Mouse (Mus musculus) heart, embryonic 14.5 days (tissue): ENCODE results near the gene Mrtfb. TPM values are rescaled to one million over a fixed set of nuclear protein-coding genes. Genes with fewer than 3 reads are reported as not detected.

Experiments
- ATAC-seq: fragments of 200-750 bp; cut with Nextera tagmentation; 2 replicates; pipeline ENCODE4 v1.8.0; 2017; ENCODE audit warnings: low read depth, moderate TSS enrichment; ENCODE audit not compliant: insufficient number of reproducible peaks, insufficient read depth, low FRiP score
- H3K27ac ChIP-seq, 2 experiments: fragments of 200-500 bp in 1 of 2; fragments of 300-500 bp in 1 of 2; sonication (generic) in 1 of 2; replicated peaks in 1 of 2; 2 replicates each; pipeline ENCODE4 v1.5.1; 2012 to 2014; ENCODE audit warnings: low read depth in 2 of 2, low read length in 2 of 2, control low read depth in 1 of 2, mild to moderate bottlenecking in 1 of 2, mixed read lengths in 1 of 2; ENCODE audit not compliant: control insufficient read depth in 1 of 2, insufficient read depth in 1 of 2
- H3K27me3 ChIP-seq: fragments of 300-500 bp; sonication (generic); 2 replicates; pipeline ENCODE4 v1.6.1; 2014; ENCODE audit warnings: mild to moderate bottlenecking, low read length, control low read depth; ENCODE audit not compliant: control insufficient read depth, insufficient read depth
- H3K36me3 ChIP-seq: fragments of 300-500 bp; sonication (generic); 2 replicates; pipeline ENCODE4 v1.6.1; 2014; ENCODE audit warnings: mild to moderate bottlenecking, control low read depth, low read length, mixed read lengths; ENCODE audit not compliant: control insufficient read depth, insufficient read depth
- H3K4me1 ChIP-seq, 2 experiments: fragments of 200-500 bp in 1 of 2; fragments of 300-500 bp in 1 of 2; sonication (generic) in 1 of 2; 2 replicates each; pipeline ENCODE4 v1.6.1; 2012 to 2014; ENCODE audit warnings: low read length in 2 of 2, control low read depth in 1 of 2, mixed read lengths in 1 of 2; ENCODE audit not compliant: control insufficient read depth in 2 of 2, insufficient read depth in 2 of 2
- H3K4me2 ChIP-seq: fragments of 300-500 bp; sonication (generic); 2 replicates; pipeline ENCODE4 v1.6.1; 2014; ENCODE audit warnings: mild to moderate bottlenecking, low read length
- H3K4me3 ChIP-seq, 2 experiments: fragments of 200-500 bp in 1 of 2; fragments of 300-500 bp in 1 of 2; sonication (generic) in 1 of 2; 2 replicates each; pipeline ENCODE4 v1.5.1; 2012 to 2014; ENCODE audit warnings: low read length in 2 of 2, mild to moderate bottlenecking in 2 of 2, control low read depth in 1 of 2, low read depth in 1 of 2, moderate library complexity in 1 of 2; ENCODE audit not compliant: control insufficient read depth in 1 of 2, insufficient read depth in 1 of 2
- H3K9ac ChIP-seq: fragments of 300-500 bp; sonication (generic); 2 replicates; pipeline ENCODE4 v1.6.1; 2014; ENCODE audit warnings: mild to moderate bottlenecking, low read length
- H3K9me3 ChIP-seq: fragments of 300-500 bp; sonication (generic); 2 replicates; pipeline ENCODE4 v1.6.1; 2016; ENCODE audit warnings: low read length, control low read depth; ENCODE audit not compliant: control insufficient read depth
- WGBS: fragments of 180-500 bp; shearing (Covaris S2); extraction: QIAGEN DNeasy Blood & Tissue Kit; methylation state at CpG from one replicate; pipeline ENCODE4 v1.1.7; 2014; 5-methylcytosine and 5-hydroxymethylcytosine counted together
- polyA plus RNA-seq: library from polyadenylated mRNA; unstranded; fragments of >200 nt; fragmentation: Nextera tagmentation; extraction: Ambion mirVana; gene quantifications from 2 replicates; pipeline ENCODE4 v1.2.1, GENCODE M21; 2014

Gene Mrtfb
- polyA plus RNA-seq, 1 experiment from 2014 or later, result 20.9 TPM

DNA sequence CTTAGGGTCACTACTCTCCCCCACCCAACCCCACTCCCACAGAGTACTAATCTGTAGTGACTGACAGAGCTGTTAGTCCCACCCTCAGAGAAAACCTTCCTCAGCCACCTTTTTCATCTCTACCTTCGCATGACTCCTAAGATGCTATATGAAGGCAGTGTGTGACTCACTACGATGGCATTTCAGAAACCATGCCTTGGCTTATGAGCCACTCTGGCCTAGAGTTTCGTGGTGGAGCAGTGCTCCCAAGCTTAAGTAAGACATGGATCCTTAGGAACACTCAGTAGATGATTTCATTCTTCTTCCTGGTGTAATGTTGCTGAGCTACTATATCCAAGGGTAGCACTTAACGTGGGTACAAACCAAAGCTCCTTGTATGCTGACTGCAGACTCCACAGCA, 94.4 kb downstream of the Mrtfb start:
- H3K9me3 ChIP-seq, result no peaks in the 10 kb centered on the region
- WGBS, result 69% methylated on average over 4 of the region's 4 CpGs
- no peaks in the 10 kb centered on the region for H3K27me3 ChIP-seq
- ATAC-seq, result no peak
- H3K4me2 ChIP-seq, result no peak overlapping the region
- H3K4me3 ChIP-seq, result no peak overlapping the region
- peaks cover 7 to 10% of the 10 kb centered on the region in 2 experiments for H3K4me1 ChIP-seq
- no peaks in the 10 kb centered on the region for H3K36me3 ChIP-seq
- no peak overlapping the region for H3K27ac ChIP-seq
- no peak overlapping the region for H3K9ac ChIP-seq

DNA sequence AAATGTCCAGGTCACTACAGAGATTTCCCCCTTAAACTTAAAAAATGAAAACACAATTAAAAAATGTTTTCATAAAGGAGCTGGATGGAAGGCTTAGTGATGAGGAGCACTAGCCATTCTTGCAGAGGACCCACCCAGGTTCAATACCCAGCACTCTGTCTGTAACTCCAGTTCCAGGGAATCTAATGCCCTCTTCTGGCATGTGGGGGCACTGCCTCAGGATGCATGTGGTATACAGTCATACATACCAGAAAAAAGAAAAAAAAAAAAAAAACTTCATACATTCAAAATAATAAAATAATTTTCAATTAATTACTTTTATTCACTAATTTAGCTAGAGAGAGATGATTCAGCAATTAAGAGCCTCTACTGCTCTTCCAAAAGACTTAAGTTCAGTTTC, 95.0 kb downstream of the Mrtfb start:
- H3K4me2 ChIP-seq, result no peak overlapping the region
- no peak for ATAC-seq
- peaks cover 7 to 13% of the 10 kb centered on the region in 2 experiments for H3K4me1 ChIP-seq
- no peaks in the 10 kb centered on the region for H3K36me3 ChIP-seq
- H3K4me3 ChIP-seq, result no peak overlapping the region
- H3K9me3 ChIP-seq, result no peaks in the 10 kb centered on the region
- no peaks in the 10 kb centered on the region for H3K27me3 ChIP-seq
- no peak overlapping the region for H3K9ac ChIP-seq
- no peak overlapping the region for H3K27ac ChIP-seq

DNA sequence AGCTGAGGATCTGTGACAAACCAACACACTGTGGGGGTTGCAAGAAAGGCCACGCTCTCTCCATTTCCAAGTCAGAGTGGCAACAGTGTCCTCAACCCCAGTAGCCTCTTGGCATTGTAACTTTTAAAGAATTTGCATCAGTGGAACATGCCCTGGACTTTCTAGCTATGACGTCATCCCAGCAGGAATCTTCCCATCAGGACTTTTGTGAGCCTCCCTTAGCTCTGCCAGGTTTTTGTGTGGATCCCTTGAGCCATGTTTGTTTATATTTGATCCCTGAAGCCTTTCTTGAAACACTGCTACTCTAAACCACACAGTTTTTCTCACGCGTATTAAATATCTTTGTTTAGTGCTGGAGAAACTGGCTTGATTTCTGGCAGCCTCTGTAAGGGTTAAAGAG, 97.6 kb downstream of the Mrtfb start:
- H3K9me3 ChIP-seq, result no peaks in the 10 kb centered on the region
- H3K4me2 ChIP-seq, result no peak overlapping the region
- H3K9ac ChIP-seq, result no peak overlapping the region
- no peaks in the 10 kb centered on the region for H3K36me3 ChIP-seq
- no peak overlapping the region for H3K27ac ChIP-seq
- ATAC-seq, result no peak
- peaks cover 14 to 39% of the 10 kb centered on the region in 2 experiments for H3K4me1 ChIP-seq
- no peak overlapping the region for H3K4me3 ChIP-seq
- H3K27me3 ChIP-seq, result no peaks in the 10 kb centered on the region
- WGBS, result 62% methylated on average over 4 of the region's 4 CpGs

DNA sequence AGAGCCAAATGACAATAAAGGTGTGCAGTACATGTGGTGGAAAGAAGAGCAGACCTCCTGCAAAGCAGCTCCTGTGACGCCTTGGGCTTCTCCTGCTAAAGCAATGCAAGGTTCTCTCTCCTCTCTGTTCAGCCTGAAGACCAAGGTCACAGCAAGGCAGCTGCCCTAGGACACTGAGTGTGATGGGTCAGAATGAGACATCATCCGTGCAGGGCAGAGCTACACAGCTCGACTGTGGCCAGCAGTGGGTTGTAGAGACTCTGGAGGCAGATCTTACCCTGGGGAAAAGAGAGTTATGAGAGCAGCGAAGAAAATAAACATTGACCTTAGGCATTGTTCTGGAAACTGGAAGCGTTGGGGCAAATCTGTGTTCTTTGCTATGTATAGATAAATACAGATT, 98.2 kb downstream of the Mrtfb start:
- no peak overlapping the region for H3K4me3 ChIP-seq
- H3K36me3 ChIP-seq, result no peaks in the 10 kb centered on the region
- H3K4me1 ChIP-seq, result peaks cover 17 to 44% of the 10 kb centered on the region in 2 experiments
- WGBS, result 71% methylated on average over 5 of the region's 5 CpGs
- H3K9me3 ChIP-seq, result no peaks in the 10 kb centered on the region
- no peak for ATAC-seq
- no peaks in the 10 kb centered on the region for H3K27me3 ChIP-seq
- no peak overlapping the region for H3K9ac ChIP-seq
- no peak overlapping the region for H3K27ac ChIP-seq
- no peak overlapping the region for H3K4me2 ChIP-seq

DNA sequence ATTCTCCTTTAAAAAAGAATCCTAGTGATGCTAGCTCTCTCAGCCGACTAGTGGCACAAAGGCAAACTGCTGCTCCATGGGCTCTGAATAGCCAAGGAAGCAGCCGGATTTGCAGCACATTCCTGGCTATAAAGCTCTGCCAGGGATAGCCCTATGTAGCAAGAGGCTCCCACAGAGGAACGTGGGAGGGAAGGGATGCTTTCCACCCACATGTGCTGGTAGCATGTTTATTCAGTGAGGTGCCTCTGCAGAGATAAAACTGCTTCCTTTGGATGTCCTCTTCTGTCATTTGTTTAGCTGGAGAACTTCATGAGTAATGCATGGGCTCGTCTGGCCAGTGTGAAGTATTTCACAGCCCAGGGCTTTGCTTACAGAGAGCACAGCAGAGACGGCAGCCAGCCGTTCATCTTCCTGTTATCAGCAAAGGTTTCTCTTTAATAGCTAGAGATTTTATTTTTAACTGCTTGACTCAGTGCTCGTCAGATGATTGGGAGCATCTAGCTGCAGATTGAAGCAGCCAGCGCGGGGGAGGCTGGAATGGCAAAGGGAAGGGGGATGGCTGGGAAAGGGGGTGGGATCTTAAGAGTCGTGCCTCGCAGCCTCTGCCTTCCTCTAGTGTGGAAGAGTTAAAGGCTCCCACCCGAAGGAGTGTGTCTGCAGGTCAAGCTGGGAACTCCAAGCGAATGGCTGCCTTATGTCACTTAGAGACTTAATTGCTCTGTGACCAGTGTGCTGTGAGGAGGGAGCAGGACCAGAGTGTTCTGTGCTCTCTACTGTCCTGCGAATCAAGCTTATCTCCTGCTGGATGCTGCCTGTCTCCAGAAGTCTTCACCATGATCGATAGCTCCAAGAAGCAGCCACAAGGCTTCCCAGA, 101.8 kb downstream of the Mrtfb start:
- H3K4me1 ChIP-seq, result peaks cover 16 to 57% of the 10 kb centered on the region in 2 experiments
- ATAC-seq, result peak; percentile 65; the same call in 1 of the 2 replicates
- H3K9ac ChIP-seq, result peak overlapping the region; percentile 2
- H3K4me2 ChIP-seq, result peak overlapping the region; percentile 75
- no peaks in the 10 kb centered on the region for H3K36me3 ChIP-seq
- H3K27me3 ChIP-seq, result no peaks in the 10 kb centered on the region
- peak overlapping the region; percentile 86 to 87 for H3K27ac ChIP-seq
- WGBS, result 1% methylated on average over 15 of the region's 15 CpGs
- H3K4me3 ChIP-seq, result peak overlapping the region; percentile 32 to 34
- H3K9me3 ChIP-seq, result no peaks in the 10 kb centered on the region

DNA sequence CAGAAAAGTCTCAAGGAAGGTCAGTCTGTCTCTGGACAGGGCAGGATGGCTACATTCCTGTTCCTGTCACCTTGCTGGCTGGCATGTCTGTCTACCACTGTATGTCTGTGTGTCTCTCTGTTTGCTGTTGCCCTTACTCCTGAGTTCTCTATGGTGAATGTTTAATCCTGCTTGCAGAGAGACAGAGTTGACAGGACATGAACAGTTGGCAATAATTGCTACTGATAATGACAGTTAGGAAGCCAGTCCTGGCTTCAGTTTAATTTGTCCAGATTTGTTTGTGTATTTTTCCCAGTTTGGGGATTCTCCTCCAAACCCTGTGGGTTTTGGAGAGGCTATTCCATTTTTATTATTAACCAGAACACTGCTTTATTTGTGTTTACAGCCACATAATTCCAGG, 102.5 kb downstream of the Mrtfb start:
- Histone ChIP-seq H3K4me3 (peak overlapping the region in 1 of 2 experiments; percentile 34; a peak in 2 of 4 replicates), H3K4me1 (peaks cover 16 to 54% of the 10 kb centered on the region in 2 experiments), H3K27ac (peak overlapping the region in 1 of 2 experiments; percentile 87; a peak in 2 of 4 replicates), H3K9me3 (no peaks in the 10 kb centered on the region), H3K27me3 (no peaks in the 10 kb centered on the region), H3K36me3 (no peaks in the 10 kb centered on the region), H3K9ac (peak overlapping the region; percentile 57), H3K4me2 (peak overlapping the region; percentile 75)
- no peak for ATAC-seq

DNA sequence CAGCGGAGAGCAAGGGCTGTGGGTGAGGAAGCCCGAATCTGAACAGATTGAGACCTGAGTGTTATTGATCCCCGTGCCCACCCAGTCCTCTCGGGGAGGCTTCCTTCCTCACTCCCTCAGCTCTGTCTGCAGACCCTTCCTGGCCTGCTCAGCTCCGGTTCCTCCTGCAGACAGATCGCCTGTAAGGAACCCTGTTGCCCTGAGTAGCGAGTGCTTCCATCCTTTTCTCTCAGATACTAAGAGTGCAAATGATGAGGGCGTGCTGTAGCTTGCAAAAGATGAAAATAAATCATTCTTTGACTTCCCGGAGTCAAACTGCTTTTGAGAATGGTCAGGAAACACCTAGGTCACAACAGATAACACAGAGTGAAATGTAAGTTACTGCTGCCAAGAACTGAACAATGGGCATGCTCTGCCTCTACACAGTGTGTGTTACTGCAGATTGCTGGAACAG, 103.2 kb downstream of the Mrtfb start:
- Histone ChIP-seq H3K27me3 (no peaks in the 10 kb centered on the region), H3K36me3 (no peaks in the 10 kb centered on the region), H3K4me1 (peaks cover 15 to 52% of the 10 kb centered on the region in 2 experiments), H3K9ac (peak overlapping the region; percentile 57), H3K27ac (peak overlapping the region; percentile 36 to 75), H3K9me3 (no peaks in the 10 kb centered on the region), H3K4me3 (peak overlapping the region; percentile 14 to 34; a peak in 3 of 4 replicates), H3K4me2 (peak overlapping the region; percentile 75)
- 0 out of 2 replicates have a peak, but pooled peaks have one; percentile 70 for ATAC-seq
- WGBS, result 16% methylated on average over 9 of the region's 9 CpGs
